Mouse (Mus musculus) heart, embryonic 12.5 days (tissue): Measurements from ENCODE around the gene Nxnl1. TPM values are rescaled to one million over a fixed set of nuclear protein-coding genes. Genes with fewer than 3 reads are reported as not detected.
A peak's percentile ranks its signal among the peaks of the same experiment; 100 is the strongest.

Source experiments
- ATAC-seq: fragments of 200-750 bp; cut with Nextera tagmentation; 2 replicates; pipeline ENCODE4 v1.8.0; 2017; ENCODE audit warnings: moderate TSS enrichment, moderate library complexity; ENCODE audit not compliant: insufficient number of reproducible peaks, low FRiP score
- H3K27ac ChIP-seq: fragments of 300-500 bp; sonication (generic); 2 replicates; pipeline ENCODE4 v1.5.1; 2016; ENCODE audit warnings: mild to moderate bottlenecking, moderate library complexity; ENCODE audit not compliant: poor library complexity, severe bottlenecking
- H3K27me3 ChIP-seq: fragments of 300-500 bp; sonication (generic); replicated peaks from 2 replicates; pipeline ENCODE4 v1.6.1; 2016; ENCODE audit warnings: mild to moderate bottlenecking, moderate library complexity
- H3K36me3 ChIP-seq: fragments of 300-500 bp; sonication (generic); 2 replicates; pipeline ENCODE4 v1.6.1; 2016; ENCODE audit warnings: mild to moderate bottlenecking, moderate library complexity
- H3K4me1 ChIP-seq: fragments of 300-500 bp; sonication (generic); replicated peaks from 2 replicates; pipeline ENCODE4 v1.6.1; 2016; ENCODE audit warnings: mild to moderate bottlenecking
- H3K4me2 ChIP-seq: fragments of 300-500 bp; sonication (generic); 2 replicates; pipeline ENCODE4 v1.6.1; 2016; ENCODE audit warnings: mild to moderate bottlenecking, moderate library complexity
- H3K4me3 ChIP-seq: fragments of 300-500 bp; sonication (generic); 2 replicates; pipeline ENCODE4 v1.5.1; 2016; ENCODE audit warnings: mild to moderate bottlenecking
- H3K9ac ChIP-seq: fragments of 300-500 bp; sonication (generic); 2 replicates; pipeline ENCODE4 v1.6.1; 2016; ENCODE audit warnings: mild to moderate bottlenecking, moderate library complexity
- H3K9me3 ChIP-seq: fragments of 300-500 bp; sonication (generic); replicated peaks from 2 replicates; pipeline ENCODE4 v1.6.1; 2016; ENCODE audit warnings: mild to moderate bottlenecking, moderate library complexity
- WGBS: fragments of 180-500 bp; shearing (Covaris S2); methylation state at CpG from one replicate; pipeline ENCODE4 v1.1.7; 2016; 5-methylcytosine and 5-hydroxymethylcytosine counted together
- polyA plus RNA-seq: library from polyadenylated mRNA; unstranded; fragments of >200 nt; fragmentation: Nextera tagmentation; extraction: Ambion mirVana; gene quantifications from 2 replicates; pipeline ENCODE4 v1.2.1, GENCODE M21; 2016

Gene Nxnl1
- polyA plus RNA-seq, 1 experiment from 2014 or later: not detected

- peaks cover 6% of the 10 kb centered on the region; the same call in 1 of the 2 replicates for H3K9me3 ChIP-seq
- H3K4me3 ChIP-seq: peak overlapping the region; percentile 69
- peaks cover 26% of the 10 kb centered on the region for H3K4me1 ChIP-seq
- peak overlapping the region; percentile 64; the same call in 1 of the 2 replicates for H3K9ac ChIP-seq
- H3K36me3 ChIP-seq: no peaks in the 10 kb centered on the region
- H3K27me3 ChIP-seq: peaks cover 41% of the 10 kb centered on the region
- no peak overlapping the region for H3K27ac ChIP-seq
- 36% methylated on average over 6 of the region's 6 CpGs for WGBS
- ATAC-seq: no peak
- H3K4me2 ChIP-seq: peak overlapping the region; percentile 94
These were observed 2.5 kb upstream of the Nxnl1 start for GRCm38 (mm10) chr8:71568941-71569340.

- peaks cover 46% of the 10 kb centered on the region for H3K27me3 ChIP-seq
- WGBS: 17% methylated on average over 13 of the region's 13 CpGs
- H3K4me2 ChIP-seq: peak within 1 kb of the TSS; percentile 94
- peak within 1 kb of the TSS; percentile 64 for H3K9ac ChIP-seq
- peak within 1 kb of the TSS; percentile 69 for H3K4me3 ChIP-seq
- no peak for ATAC-seq
- H3K9me3 ChIP-seq: peaks cover 7% of the 10 kb centered on the region; the same call in 1 of the 2 replicates
- H3K4me1 ChIP-seq: peaks cover 26% of the 10 kb centered on the region
- no peaks in the 10 kb centered on the region for H3K36me3 ChIP-seq
- H3K27ac ChIP-seq: no peak within 1 kb of the TSS
These were observed 2.1 kb upstream of the Nxnl1 start, which contains the start of gene Slc27a1 for GRCm38 (mm10) chr8:71568387-71568937. Gene Slc27a1, plus strand, starts transcription at chr8:71568882.

- no peak for ATAC-seq
- Histone ChIP-seq H3K4me2 (no peak overlapping the region), H3K4me3 (no peak overlapping the region), H3K9ac (no peak overlapping the region), H3K27ac (no peak overlapping the region), H3K36me3 (no peaks in the 10 kb centered on the region), H3K9me3 (peaks cover 7% of the 10 kb centered on the region; the same call in 1 of the 2 replicates), H3K4me1 (peaks cover 31% of the 10 kb centered on the region), H3K27me3 (peaks cover 54% of the 10 kb centered on the region)
- WGBS: 58% methylated on average over 7 of the region's 7 CpGs
These were observed 1.2 kb upstream of the Nxnl1 start for GRCm38 (mm10) chr8:71567587-71567986.

- Histone ChIP-seq H3K4me2 (no peak overlapping the region), H3K36me3 (no peaks in the 10 kb centered on the region), H3K27me3 (peaks cover 84% of the 10 kb centered on the region), H3K4me3 (no peak overlapping the region), H3K27ac (no peak overlapping the region), H3K9me3 (peaks cover 7% of the 10 kb centered on the region; the same call in 1 of the 2 replicates), H3K4me1 (peaks cover 18% of the 10 kb centered on the region), H3K9ac (no peak overlapping the region)
- 80% methylated on average over 4 of the region's 4 CpGs for WGBS
- no peak for ATAC-seq
These were observed 2.4 kb downstream of the Nxnl1 start for GRCm38 (mm10) chr8:71563992-71564391.

- Histone ChIP-seq H3K4me1 (peaks cover 20% of the 10 kb centered on the region), H3K27me3 (peaks cover 84% of the 10 kb centered on the region), H3K27ac (no peak overlapping the region), H3K36me3 (no peaks in the 10 kb centered on the region), H3K9ac (no peak overlapping the region; the same call in 1 of the 2 replicates), H3K4me2 (peak overlapping the region; percentile 62), H3K9me3 (peaks cover 7% of the 10 kb centered on the region; the same call in 1 of the 2 replicates), H3K4me3 (peak overlapping the region; percentile 29)
- no peak for ATAC-seq
- WGBS: 1% methylated on average over 33 of the region's 33 CpGs
These were observed 3.6 kb downstream of the Nxnl1 start for GRCm38 (mm10) chr8:71562751-71563150.

GRCm38 (mm10) chr8:71561401-71561800, 5.0 kb downstream of the Nxnl1 start:
- 4% methylated on average over 15 of the region's 15 CpGs for WGBS
- H3K4me2 ChIP-seq: no peak overlapping the region
- H3K4me1 ChIP-seq: peaks cover 20% of the 10 kb centered on the region
- H3K9ac ChIP-seq: no peak overlapping the region
- no peak for ATAC-seq
- no peak overlapping the region for H3K4me3 ChIP-seq
- H3K36me3 ChIP-seq: no peaks in the 10 kb centered on the region
- H3K27ac ChIP-seq: no peak overlapping the region
- H3K9me3 ChIP-seq: peaks cover 7% of the 10 kb centered on the region; the same call in 1 of the 2 replicates
- peaks cover 89% of the 10 kb centered on the region for H3K27me3 ChIP-seq

- peaks cover 89% of the 10 kb centered on the region for H3K27me3 ChIP-seq
- no peaks in the 10 kb centered on the region for H3K36me3 ChIP-seq
- peaks cover 7% of the 10 kb centered on the region; the same call in 1 of the 2 replicates for H3K9me3 ChIP-seq
- 78% methylated on average over 5 of the region's 5 CpGs for WGBS
- H3K9ac ChIP-seq: no peak overlapping the region
- ATAC-seq: no peak
- H3K4me2 ChIP-seq: no peak overlapping the region
- H3K4me3 ChIP-seq: no peak overlapping the region
- no peak overlapping the region for H3K27ac ChIP-seq
- peaks cover 20% of the 10 kb centered on the region for H3K4me1 ChIP-seq
These were observed 5.6 kb downstream of the Nxnl1 start for GRCm38 (mm10) chr8:71560765-71561164.

GRCm38 (mm10) chr8:71560071-71560470, 6.3 kb downstream of the Nxnl1 start:
- ATAC-seq: no peak
- peaks cover 91% of the 10 kb centered on the region for H3K27me3 ChIP-seq
- H3K9ac ChIP-seq: no peak overlapping the region
- no peak overlapping the region for H3K4me2 ChIP-seq
- peaks cover 7% of the 10 kb centered on the region; the same call in 1 of the 2 replicates for H3K9me3 ChIP-seq
- no peaks in the 10 kb centered on the region for H3K36me3 ChIP-seq
- H3K4me1 ChIP-seq: peaks cover 20% of the 10 kb centered on the region
- WGBS: 48% methylated on average over 3 of the region's 3 CpGs
- H3K4me3 ChIP-seq: no peak overlapping the region
- H3K27ac ChIP-seq: no peak overlapping the region

GRCm38 (mm10) chr8:71558958-71559690, 7.3 kb downstream of the Nxnl1 start:
- peak overlapping the region; percentile 44 for H3K4me3 ChIP-seq
- WGBS: 1% methylated on average over 24 of the region's 24 CpGs
- peak overlapping the region; percentile 38; the same call in 1 of the 2 replicates for H3K9ac ChIP-seq
- ATAC-seq: peak; percentile 70
- no peaks in the 10 kb centered on the region for H3K36me3 ChIP-seq
- H3K4me1 ChIP-seq: peaks cover 20% of the 10 kb centered on the region
- H3K27me3 ChIP-seq: peaks cover 88% of the 10 kb centered on the region
- no peak overlapping the region for H3K27ac ChIP-seq
- H3K9me3 ChIP-seq: peaks cover 3% of the 10 kb centered on the region; the same call in 1 of the 2 replicates
- peak overlapping the region; percentile 66 for H3K4me2 ChIP-seq

- H3K36me3 ChIP-seq: no peaks in the 10 kb centered on the region
- peak within 1 kb of the TSS; percentile 44 for H3K4me3 ChIP-seq
- no peak within 1 kb of the TSS for H3K27ac ChIP-seq
- ATAC-seq: no peak
- H3K9me3 ChIP-seq: no peaks in the 10 kb centered on the region
- peaks cover 20% of the 10 kb centered on the region for H3K4me1 ChIP-seq
- WGBS: 5% methylated on average over 70 of the region's 70 CpGs
- peak within 1 kb of the TSS; percentile 66 for H3K4me2 ChIP-seq
- peak within 1 kb of the TSS; percentile 38; the same call in 1 of the 2 replicates for H3K9ac ChIP-seq
- peaks cover 80% of the 10 kb centered on the region for H3K27me3 ChIP-seq
These were observed 8.1 kb downstream of the Nxnl1 start, which contains the start of gene Tmem221 for GRCm38 (mm10) chr8:71558071-71558957. Gene Tmem221, minus strand, starts transcription at chr8:71558871.
